Mouse (Mus musculus): ENCODE data around the gene Calb2. TPM values are rescaled to one million over a fixed set of nuclear protein-coding genes. Genes with fewer than 3 reads are reported as not detected.

The Calb2 gene
- polyA plus RNA-seq, 1 experiment from 2014 or later: 97.2 TPM

GRCm38 (mm10) chr8:110145538-110145937, 22.5 kb downstream of the Calb2 start:
- Histone ChIP-seq H3K4me3 (replicated peaks; ENCODE audit: low read depth, low read length) (no peak overlapping the region), H3K9ac (replicated peaks; ENCODE audit: low read length) (no peak overlapping the region), H3K27ac (replicated peaks; ENCODE audit: low read depth, low read length) (no peak overlapping the region), H3K9me3 (ENCODE audit: control insufficient read depth, low read length) (no peaks in the 10 kb centered on the region), H3K4me1 (ENCODE audit: control insufficient read depth, insufficient read depth, low read length) (no peaks in the 10 kb centered on the region), H3K4me2 (ENCODE audit: low read length) (no peak overlapping the region), H3K36me3 (ENCODE audit: control insufficient read depth, insufficient read depth, low read length) (no peaks in the 10 kb centered on the region), H3K27me3 (ENCODE audit: control insufficient read depth, insufficient read depth, low read length) (no peaks in the 10 kb centered on the region)
- DNase-seq (peak; percentile 87), ATAC-seq (ENCODE audit: low FRiP score, low TSS enrichment) (no peak)
- 0% methylated on average over 4 of the region's 4 CpGs for WGBS

GRCm38 (mm10) chr8:110140770-110141169, 27.2 kb downstream of the Calb2 start:
- Histone ChIP-seq H3K27ac (replicated peaks; ENCODE audit: low read depth, low read length) (no peak overlapping the region), H3K4me2 (ENCODE audit: low read length) (no peak overlapping the region), H3K4me3 (replicated peaks; ENCODE audit: low read depth, low read length) (no peak overlapping the region), H3K4me1 (ENCODE audit: control insufficient read depth, insufficient read depth, low read length) (no peaks in the 10 kb centered on the region), H3K36me3 (ENCODE audit: control insufficient read depth, insufficient read depth, low read length) (no peaks in the 10 kb centered on the region), H3K9ac (replicated peaks; ENCODE audit: low read length) (no peak overlapping the region), H3K9me3 (ENCODE audit: control insufficient read depth, low read length) (no peaks in the 10 kb centered on the region), H3K27me3 (ENCODE audit: control insufficient read depth, insufficient read depth, low read length) (no peaks in the 10 kb centered on the region)
- ATAC-seq (ENCODE audit: low FRiP score, low TSS enrichment) (no peak), DNase-seq (no peak)
- 81% methylated on average over 4 of the region's 4 CpGs for WGBS

- no peak overlapping the region for H3K4me2 ChIP-seq (ENCODE audit: low read length)
- no peaks in the 10 kb centered on the region for H3K36me3 ChIP-seq (ENCODE audit: control insufficient read depth, insufficient read depth, low read length)
- H3K4me3 ChIP-seq (replicated peaks; ENCODE audit: low read depth, low read length): no peak overlapping the region
- 77% methylated on average over 3 of the region's 3 CpGs for WGBS
- H3K27me3 ChIP-seq (ENCODE audit: control insufficient read depth, insufficient read depth, low read length): no peaks in the 10 kb centered on the region
- H3K4me1 ChIP-seq (ENCODE audit: control insufficient read depth, insufficient read depth, low read length): no peaks in the 10 kb centered on the region
- no peaks in the 10 kb centered on the region for H3K9me3 ChIP-seq (ENCODE audit: control insufficient read depth, low read length)
- ATAC-seq (ENCODE audit: low FRiP score, low TSS enrichment): no peak
- no peak overlapping the region for H3K9ac ChIP-seq (replicated peaks; ENCODE audit: low read length)
- DNase-seq: no peak
- no peak overlapping the region for H3K27ac ChIP-seq (replicated peaks; ENCODE audit: low read depth, low read length)
Observed at GRCm38 (mm10) chr8:110140156-110140555, 27.9 kb downstream of the Calb2 start.

- WGBS: 55% methylated on average over 7 of the region's 7 CpGs
- Histone ChIP-seq H3K9me3 (ENCODE audit: control insufficient read depth, low read length) (no peaks in the 10 kb centered on the region), H3K27ac (replicated peaks; ENCODE audit: low read depth, low read length) (no peak overlapping the region), H3K4me2 (ENCODE audit: low read length) (no peak overlapping the region), H3K9ac (replicated peaks; ENCODE audit: low read length) (no peak overlapping the region), H3K36me3 (ENCODE audit: control insufficient read depth, insufficient read depth, low read length) (no peaks in the 10 kb centered on the region), H3K4me1 (ENCODE audit: control insufficient read depth, insufficient read depth, low read length) (no peaks in the 10 kb centered on the region), H3K27me3 (ENCODE audit: control insufficient read depth, insufficient read depth, low read length) (no peaks in the 10 kb centered on the region), H3K4me3 (replicated peaks; ENCODE audit: low read depth, low read length) (no peak overlapping the region)
- peak; percentile 27 for DNase-seq
- no peak for ATAC-seq (ENCODE audit: low FRiP score, low TSS enrichment)
Observed at GRCm38 (mm10) chr8:110135515-110135914, 32.5 kb downstream of the Calb2 start.

GRCm38 (mm10) chr8:110134236-110134635, 33.8 kb downstream of the Calb2 start:
- no peaks in the 10 kb centered on the region for H3K36me3 ChIP-seq (ENCODE audit: control insufficient read depth, insufficient read depth, low read length)
- H3K9ac ChIP-seq (replicated peaks; ENCODE audit: low read length): no peak overlapping the region
- 92% methylated on average over 8 of the region's 8 CpGs for WGBS
- no peak overlapping the region for H3K4me2 ChIP-seq (ENCODE audit: low read length)
- no peak overlapping the region for H3K4me3 ChIP-seq (replicated peaks; ENCODE audit: low read depth, low read length)
- no peaks in the 10 kb centered on the region for H3K27me3 ChIP-seq (ENCODE audit: control insufficient read depth, insufficient read depth, low read length)
- no peaks in the 10 kb centered on the region for H3K4me1 ChIP-seq (ENCODE audit: control insufficient read depth, insufficient read depth, low read length)
- no peak for DNase-seq
- H3K27ac ChIP-seq (replicated peaks; ENCODE audit: low read depth, low read length): no peak overlapping the region
- H3K9me3 ChIP-seq (ENCODE audit: control insufficient read depth, low read length): no peaks in the 10 kb centered on the region
- ATAC-seq (ENCODE audit: low FRiP score, low TSS enrichment): no peak

GRCm38 (mm10) chr8:110130537-110130936, 37.5 kb downstream of the Calb2 start:
- 21% methylated on average over 13 of the region's 13 CpGs for WGBS
- no peaks in the 10 kb centered on the region for H3K36me3 ChIP-seq (ENCODE audit: control insufficient read depth, insufficient read depth, low read length)
- peak overlapping the region; percentile 16; the same call in 1 of the 2 replicates for H3K4me2 ChIP-seq (ENCODE audit: low read length)
- ATAC-seq (ENCODE audit: low FRiP score, low TSS enrichment) (no peak), DNase-seq (peak; percentile 94)
- no peaks in the 10 kb centered on the region for H3K4me1 ChIP-seq (ENCODE audit: control insufficient read depth, insufficient read depth, low read length)
- H3K4me3 ChIP-seq (replicated peaks; ENCODE audit: low read depth, low read length): no peak overlapping the region
- H3K27me3 ChIP-seq (ENCODE audit: control insufficient read depth, insufficient read depth, low read length): no peaks in the 10 kb centered on the region
- H3K9me3 ChIP-seq (ENCODE audit: control insufficient read depth, low read length): no peaks in the 10 kb centered on the region
- H3K9ac ChIP-seq (replicated peaks; ENCODE audit: low read length): no peak overlapping the region
- no peak overlapping the region for H3K27ac ChIP-seq (replicated peaks; ENCODE audit: low read depth, low read length)

GRCm38 (mm10) chr8:110119715-110120114, 48.3 kb downstream of the Calb2 start:
- Histone ChIP-seq H3K36me3 (ENCODE audit: control insufficient read depth, insufficient read depth, low read length) (no peaks in the 10 kb centered on the region), H3K4me1 (ENCODE audit: control insufficient read depth, insufficient read depth, low read length) (no peaks in the 10 kb centered on the region), H3K27me3 (ENCODE audit: control insufficient read depth, insufficient read depth, low read length) (no peaks in the 10 kb centered on the region), H3K27ac (replicated peaks; ENCODE audit: low read depth, low read length) (no peak overlapping the region), H3K4me2 (ENCODE audit: low read length) (no peak overlapping the region), H3K4me3 (replicated peaks; ENCODE audit: low read depth, low read length) (no peak overlapping the region), H3K9ac (replicated peaks; ENCODE audit: low read length) (no peak overlapping the region), H3K9me3 (ENCODE audit: control insufficient read depth, low read length) (no peaks in the 10 kb centered on the region)
- DNase-seq: peak; percentile 62
- no peak for ATAC-seq (ENCODE audit: low FRiP score, low TSS enrichment)
- 48% methylated on average over 6 of the region's 6 CpGs for WGBS

GRCm38 (mm10) chr8:110102653-110103052, 65.4 kb downstream of the Calb2 start, which contains the start of gene Gm17720:
TSS of gene Gm17720 (minus strand) at chr8:110102753.
- H3K36me3 ChIP-seq (ENCODE audit: control insufficient read depth, insufficient read depth, low read length): no peaks in the 10 kb centered on the region
- WGBS: 85% methylated on average over 3 of the region's 3 CpGs
- no peak within 1 kb of the TSS for H3K9ac ChIP-seq (replicated peaks; ENCODE audit: low read length)
- H3K4me3 ChIP-seq (replicated peaks; ENCODE audit: low read depth, low read length): no peak within 1 kb of the TSS
- H3K4me2 ChIP-seq (ENCODE audit: low read length): no peak within 1 kb of the TSS
- H3K27ac ChIP-seq (replicated peaks; ENCODE audit: low read depth, low read length): no peak within 1 kb of the TSS
- no peak for DNase-seq
- H3K27me3 ChIP-seq (ENCODE audit: control insufficient read depth, insufficient read depth, low read length): no peaks in the 10 kb centered on the region
- H3K4me1 ChIP-seq (ENCODE audit: control insufficient read depth, insufficient read depth, low read length): no peaks in the 10 kb centered on the region
- no peaks in the 10 kb centered on the region for H3K9me3 ChIP-seq (ENCODE audit: control insufficient read depth, low read length)
- ATAC-seq (ENCODE audit: low FRiP score, low TSS enrichment): no peak

- WGBS: 89% methylated on average over 15 of the region's 15 CpGs
- Histone ChIP-seq H3K9ac (replicated peaks; ENCODE audit: low read length) (no peak overlapping the region), H3K4me1 (ENCODE audit: control insufficient read depth, insufficient read depth, low read length) (no peaks in the 10 kb centered on the region), H3K4me3 (replicated peaks; ENCODE audit: low read depth, low read length) (no peak overlapping the region), H3K27ac (replicated peaks; ENCODE audit: low read depth, low read length) (no peak overlapping the region), H3K36me3 (ENCODE audit: control insufficient read depth, insufficient read depth, low read length) (no peaks in the 10 kb centered on the region), H3K9me3 (ENCODE audit: control insufficient read depth, low read length) (no peaks in the 10 kb centered on the region), H3K4me2 (ENCODE audit: low read length) (no peak overlapping the region), H3K27me3 (ENCODE audit: control insufficient read depth, insufficient read depth, low read length) (no peaks in the 10 kb centered on the region)
- no peak for DNase-seq
- ATAC-seq (ENCODE audit: low FRiP score, low TSS enrichment): no peak
Observed at GRCm38 (mm10) chr8:110101676-110102075, 66.3 kb downstream of the Calb2 start.

Data from midbrain, embryonic 14.5 days (tissue).